Mouse (Mus musculus): ENCODE results near the gene Ifngr1. TPM values are rescaled to one million over a fixed set of nuclear protein-coding genes. Genes with fewer than 3 reads are reported as not detected.

The Ifngr1 gene
- 23.7 and 26.2 TPM in 2 replicates for polyA plus RNA-seq (2014; fragmentation: Nextera tagmentation; extraction: Ambion mirVana)

DNA sequence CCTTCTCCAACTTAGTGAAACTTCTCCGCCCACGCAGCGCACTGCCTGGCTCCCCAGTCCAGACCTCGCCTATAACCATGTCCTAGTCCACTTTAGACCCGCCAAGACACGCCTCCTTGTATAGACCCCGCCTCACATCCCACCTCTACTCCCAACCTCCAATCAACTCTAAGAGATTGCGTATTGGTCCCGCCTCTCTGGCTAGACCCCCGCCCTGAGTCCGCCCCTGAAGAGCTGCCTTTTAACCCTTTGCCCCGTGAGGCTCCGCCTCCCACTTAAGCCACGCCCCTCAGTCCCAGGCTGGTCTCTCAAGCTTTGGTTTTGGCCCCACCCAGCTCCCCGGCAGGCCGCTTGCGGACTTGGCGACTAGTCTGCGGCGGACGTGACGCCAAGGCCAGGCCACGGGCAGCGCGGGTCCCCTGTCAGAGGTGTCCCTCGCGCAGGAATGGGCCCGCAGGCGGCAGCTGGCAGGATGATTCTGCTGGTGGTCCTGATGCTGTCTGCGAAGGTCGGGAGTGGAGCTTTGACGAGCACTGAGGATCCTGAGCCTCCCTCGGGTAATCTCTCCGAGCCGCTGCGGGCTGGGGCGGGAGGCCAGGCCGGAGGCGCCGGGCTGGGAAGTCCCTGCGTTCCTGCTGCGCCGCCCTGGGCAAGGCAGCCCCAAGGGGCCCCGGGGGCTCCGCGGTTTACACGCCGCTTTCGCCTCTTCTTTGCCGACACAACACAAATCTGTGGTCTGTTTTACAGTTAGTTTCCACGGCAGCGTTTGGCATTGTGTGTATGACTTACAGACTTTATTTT is at the start of gene Ifngr1:
Gene Ifngr1, plus strand, starts transcription at position 309 of the 801 bp plus-strand sequence.
- Histone ChIP-seq H3K27ac (ENCODE audit: low read depth, low read length) (no peak within 1 kb of the TSS), H3K4me2 (ENCODE audit: low read depth, low read length, severe bottlenecking) (peak within 1 kb of the TSS; percentile 50), H3K4me1 (replicated peaks; ENCODE audit: control insufficient read depth, insufficient read depth, low read length) (no peaks in the 10 kb centered on the region), H3K36me3 (ENCODE audit: control insufficient read depth, insufficient read depth, low read length) (no peaks in the 10 kb centered on the region), H3K27me3 (ENCODE audit: control insufficient read depth, insufficient read depth, low read length) (no peaks in the 10 kb centered on the region), H3K9me3 (ENCODE audit: control insufficient read depth, low read length) (no peaks in the 10 kb centered on the region), H3K4me3 (ENCODE audit: low read depth, low read length) (peak within 1 kb of the TSS; percentile 55), H3K9ac (ENCODE audit: low read length) (peak within 1 kb of the TSS; percentile 76)
- peak; percentile 96 for DNase-seq (ENCODE audit: low spot score)
- under 1% methylated on average over 52 of the region's 52 CpGs for WGBS
- ATAC-seq (replicated peaks; ENCODE audit: low FRiP score): peak; percentile 99

DNA sequence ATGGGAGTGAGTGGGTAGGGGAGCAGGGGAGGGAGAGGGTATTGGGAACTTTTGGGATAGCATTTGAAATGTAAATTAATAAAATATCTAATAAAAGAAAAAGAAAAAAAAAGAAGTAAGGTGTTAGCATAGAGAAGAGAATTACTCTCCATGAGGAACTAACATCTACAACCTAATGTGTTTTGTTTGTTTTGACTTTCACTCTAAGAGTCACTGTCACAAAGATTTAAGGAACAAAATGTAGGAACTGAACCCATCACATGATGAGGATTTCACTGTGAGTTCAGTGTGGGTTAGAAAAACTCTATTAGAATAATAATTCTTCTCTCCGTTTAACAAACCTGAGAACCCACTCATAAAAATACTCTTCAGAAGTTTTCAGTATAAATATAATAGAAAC is 44.9 kb upstream of the Ifngr1 start:
- Histone ChIP-seq H3K4me2 (ENCODE audit: low read depth, low read length, severe bottlenecking) (no peak overlapping the region), H3K9me3 (ENCODE audit: control insufficient read depth, low read length) (no peaks in the 10 kb centered on the region), H3K27ac (ENCODE audit: low read depth, low read length) (no peak overlapping the region), H3K9ac (ENCODE audit: low read length) (no peak overlapping the region), H3K4me3 (ENCODE audit: low read depth, low read length) (no peak overlapping the region), H3K36me3 (ENCODE audit: control insufficient read depth, insufficient read depth, low read length) (no peaks in the 10 kb centered on the region), H3K27me3 (ENCODE audit: control insufficient read depth, insufficient read depth, low read length) (no peaks in the 10 kb centered on the region), H3K4me1 (replicated peaks; ENCODE audit: control insufficient read depth, insufficient read depth, low read length) (no peaks in the 10 kb centered on the region)
- DNase-seq (ENCODE audit: low spot score) (no peak), ATAC-seq (replicated peaks; ENCODE audit: low FRiP score) (no peak)
- 95% methylated on average over 1 of the region's 1 CpGs for WGBS

DNA sequence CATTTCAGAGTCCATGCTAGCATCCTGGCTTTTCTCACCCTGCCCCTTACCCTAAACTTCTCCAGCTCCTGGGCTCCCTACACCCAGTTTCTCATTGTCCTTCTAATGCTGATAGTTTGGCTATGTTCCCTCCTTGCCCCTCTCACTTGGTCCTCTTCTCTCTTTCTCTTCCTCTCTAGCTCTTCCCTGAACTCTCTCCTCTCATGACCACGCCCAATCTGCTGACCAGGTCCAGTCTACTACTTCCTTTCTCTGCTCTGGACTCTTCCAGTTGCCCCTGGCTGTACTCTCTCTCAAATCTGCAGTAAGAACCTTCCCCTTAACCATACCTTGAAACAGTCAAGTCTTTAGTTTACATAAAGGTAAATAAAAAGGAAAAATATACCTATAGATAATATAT is 43.7 kb upstream of the Ifngr1 start:
- Histone ChIP-seq H3K27me3 (ENCODE audit: control insufficient read depth, insufficient read depth, low read length) (no peaks in the 10 kb centered on the region), H3K4me2 (ENCODE audit: low read depth, low read length, severe bottlenecking) (no peak overlapping the region), H3K4me1 (replicated peaks; ENCODE audit: control insufficient read depth, insufficient read depth, low read length) (no peaks in the 10 kb centered on the region), H3K9ac (ENCODE audit: low read length) (no peak overlapping the region), H3K9me3 (ENCODE audit: control insufficient read depth, low read length) (no peaks in the 10 kb centered on the region), H3K27ac (ENCODE audit: low read depth, low read length) (no peak overlapping the region), H3K4me3 (ENCODE audit: low read depth, low read length) (no peak overlapping the region), H3K36me3 (ENCODE audit: control insufficient read depth, insufficient read depth, low read length) (no peaks in the 10 kb centered on the region)
- DNase-seq (ENCODE audit: low spot score): no peak
- 85% methylated on average over 1 of the region's 1 CpGs for WGBS
- ATAC-seq (replicated peaks; ENCODE audit: low FRiP score): no peak

DNA sequence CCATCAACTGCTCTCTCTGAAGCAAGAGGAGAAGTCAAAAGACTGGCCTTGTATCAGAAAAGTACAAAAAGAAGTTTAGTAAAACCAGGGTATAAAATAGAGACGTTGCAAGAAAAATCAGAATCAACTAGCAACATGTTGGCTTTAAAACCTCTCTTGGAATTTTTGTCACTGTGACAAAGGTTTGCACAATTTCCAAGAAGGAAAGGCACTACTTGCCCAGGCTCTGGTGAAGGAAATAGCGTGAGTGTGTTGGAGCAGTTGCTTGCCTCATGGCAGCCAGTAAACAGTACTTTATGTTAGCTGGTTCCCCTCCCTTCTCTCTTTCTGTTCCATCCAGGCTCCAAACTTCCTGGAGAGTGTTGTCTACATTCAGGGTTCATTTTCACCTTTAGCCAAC is 43.3 kb upstream of the Ifngr1 start:
- Histone ChIP-seq H3K9me3 (ENCODE audit: control insufficient read depth, low read length) (no peaks in the 10 kb centered on the region), H3K9ac (ENCODE audit: low read length) (no peak overlapping the region), H3K4me3 (ENCODE audit: low read depth, low read length) (no peak overlapping the region), H3K27ac (ENCODE audit: low read depth, low read length) (no peak overlapping the region), H3K36me3 (ENCODE audit: control insufficient read depth, insufficient read depth, low read length) (no peaks in the 10 kb centered on the region), H3K4me1 (replicated peaks; ENCODE audit: control insufficient read depth, insufficient read depth, low read length) (no peaks in the 10 kb centered on the region), H3K27me3 (ENCODE audit: control insufficient read depth, insufficient read depth, low read length) (no peaks in the 10 kb centered on the region), H3K4me2 (ENCODE audit: low read depth, low read length, severe bottlenecking) (no peak overlapping the region)
- no peak for ATAC-seq (replicated peaks; ENCODE audit: low FRiP score)
- no peak for DNase-seq (ENCODE audit: low spot score)
- 92% methylated on average over 2 of the region's 2 CpGs for WGBS

DNA sequence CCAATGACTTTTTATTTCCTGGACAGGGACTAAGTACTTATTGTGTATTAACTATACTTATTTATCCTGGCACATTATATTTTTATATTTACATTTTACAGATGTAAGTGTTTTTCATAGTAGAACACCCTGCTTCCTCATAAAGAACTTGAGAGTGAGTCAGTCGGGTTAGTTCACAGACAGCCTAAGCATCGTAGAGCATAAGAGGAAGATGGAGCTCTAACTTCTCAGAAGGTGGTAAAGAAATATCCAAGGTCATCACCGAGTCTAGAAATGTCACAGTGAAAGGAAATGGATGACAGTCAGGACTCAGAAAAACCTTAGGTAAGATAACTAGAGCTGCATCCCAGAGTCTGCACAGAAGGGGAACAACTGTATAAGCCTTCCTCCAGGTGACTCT is 40.2 kb upstream of the Ifngr1 start:
- DNase-seq (ENCODE audit: low spot score) (no peak), ATAC-seq (replicated peaks; ENCODE audit: low FRiP score) (no peak)
- Histone ChIP-seq H3K4me3 (ENCODE audit: low read depth, low read length) (no peak overlapping the region), H3K36me3 (ENCODE audit: control insufficient read depth, insufficient read depth, low read length) (no peaks in the 10 kb centered on the region), H3K4me2 (ENCODE audit: low read depth, low read length, severe bottlenecking) (no peak overlapping the region), H3K9me3 (ENCODE audit: control insufficient read depth, low read length) (no peaks in the 10 kb centered on the region), H3K27me3 (ENCODE audit: control insufficient read depth, insufficient read depth, low read length) (no peaks in the 10 kb centered on the region), H3K27ac (ENCODE audit: low read depth, low read length) (no peak overlapping the region), H3K4me1 (replicated peaks; ENCODE audit: control insufficient read depth, insufficient read depth, low read length) (no peaks in the 10 kb centered on the region), H3K9ac (ENCODE audit: low read length) (no peak overlapping the region)
- 94% methylated on average over 3 of the region's 3 CpGs for WGBS

DNA sequence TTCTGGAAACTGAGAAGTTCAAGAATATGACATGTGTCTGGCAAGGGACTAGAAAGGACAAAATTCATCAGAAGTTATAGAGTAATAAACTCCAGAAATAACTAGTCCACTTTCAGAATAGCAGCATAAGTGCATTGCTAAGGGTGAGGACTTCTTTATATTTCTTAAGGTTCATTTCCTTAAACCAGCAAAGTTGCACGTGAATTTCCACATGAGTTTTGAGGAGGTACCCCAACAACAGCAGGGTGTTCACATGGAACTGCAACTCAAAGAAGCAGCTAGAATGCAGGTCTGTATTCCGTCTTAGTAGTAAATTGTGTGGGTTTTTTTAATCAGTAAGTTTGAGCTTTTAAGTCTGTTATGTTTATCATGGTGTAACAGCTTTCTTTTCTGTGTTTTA is 37.9 kb upstream of the Ifngr1 start:
- H3K27ac ChIP-seq (ENCODE audit: low read depth, low read length): no peak overlapping the region
- no peak for ATAC-seq (replicated peaks; ENCODE audit: low FRiP score)
- H3K4me1 ChIP-seq (replicated peaks; ENCODE audit: control insufficient read depth, insufficient read depth, low read length): no peaks in the 10 kb centered on the region
- no peak for DNase-seq (ENCODE audit: low spot score)
- no peak overlapping the region for H3K4me2 ChIP-seq (ENCODE audit: low read depth, low read length, severe bottlenecking)
- no peak overlapping the region for H3K4me3 ChIP-seq (ENCODE audit: low read depth, low read length)
- H3K9me3 ChIP-seq (ENCODE audit: control insufficient read depth, low read length): no peaks in the 10 kb centered on the region
- H3K27me3 ChIP-seq (ENCODE audit: control insufficient read depth, insufficient read depth, low read length): no peaks in the 10 kb centered on the region
- H3K9ac ChIP-seq (ENCODE audit: low read length): no peak overlapping the region
- no peaks in the 10 kb centered on the region for H3K36me3 ChIP-seq (ENCODE audit: control insufficient read depth, insufficient read depth, low read length)
- WGBS: 85% methylated on average over 2 of the region's 2 CpGs

DNA sequence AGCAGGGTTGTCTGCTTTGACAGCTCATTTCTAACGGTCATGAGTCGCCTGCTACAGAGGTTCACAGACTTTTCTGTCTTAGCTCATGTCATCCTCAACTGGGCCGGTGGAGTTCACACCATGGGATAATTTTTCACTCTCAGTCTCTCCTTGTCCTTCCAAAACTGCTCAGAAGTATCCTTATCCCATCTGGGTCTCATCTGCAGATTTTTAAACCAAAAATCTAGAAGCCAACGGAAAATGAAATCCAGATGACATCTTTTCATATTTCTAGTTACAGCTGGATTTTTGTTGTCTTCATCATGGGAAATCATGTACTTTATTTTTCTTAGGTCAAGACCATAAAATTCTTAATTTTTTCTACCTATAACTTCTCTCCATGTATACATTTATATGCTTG is 34.1 kb upstream of the Ifngr1 start:
- no peak overlapping the region for H3K27ac ChIP-seq (ENCODE audit: low read depth, low read length)
- H3K9me3 ChIP-seq (ENCODE audit: control insufficient read depth, low read length): no peaks in the 10 kb centered on the region
- WGBS: 82% methylated on average over 4 of the region's 4 CpGs
- H3K4me2 ChIP-seq (ENCODE audit: low read depth, low read length, severe bottlenecking): no peak overlapping the region
- no peaks in the 10 kb centered on the region for H3K4me1 ChIP-seq (replicated peaks; ENCODE audit: control insufficient read depth, insufficient read depth, low read length)
- no peak for ATAC-seq (replicated peaks; ENCODE audit: low FRiP score)
- no peaks in the 10 kb centered on the region for H3K36me3 ChIP-seq (ENCODE audit: control insufficient read depth, insufficient read depth, low read length)
- no peaks in the 10 kb centered on the region for H3K27me3 ChIP-seq (ENCODE audit: control insufficient read depth, insufficient read depth, low read length)
- no peak overlapping the region for H3K9ac ChIP-seq (ENCODE audit: low read length)
- no peak for DNase-seq (ENCODE audit: low spot score)
- no peak overlapping the region for H3K4me3 ChIP-seq (ENCODE audit: low read depth, low read length)

DNA sequence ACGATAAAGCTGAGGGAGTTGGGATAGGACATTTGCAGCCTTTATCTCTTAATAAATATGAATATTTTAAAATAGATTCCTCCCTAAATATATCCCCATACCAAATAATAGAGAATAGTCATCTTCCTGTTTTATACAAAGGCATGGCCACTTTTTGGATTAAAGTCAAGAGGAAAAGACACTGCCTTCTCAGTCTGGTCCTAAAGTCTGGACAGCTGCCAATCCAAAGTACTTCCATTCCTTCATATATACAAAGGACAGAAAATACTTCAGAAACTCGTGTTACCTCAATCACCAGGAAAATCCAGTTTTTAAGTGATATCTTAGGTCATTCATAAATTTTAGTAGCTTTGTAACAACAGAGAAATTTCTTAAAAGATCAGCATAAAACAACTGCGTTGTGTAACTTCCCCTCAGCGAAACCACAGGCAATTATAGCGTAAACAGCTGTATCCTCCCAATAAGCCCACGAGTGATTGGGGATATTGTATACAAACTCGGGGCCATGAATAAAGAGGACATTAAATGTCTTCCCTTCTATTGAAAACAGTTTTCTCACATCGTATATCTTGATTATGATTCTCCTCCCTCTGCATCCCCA is 32.1 kb upstream of the Ifngr1 start:
- H3K27me3 ChIP-seq (ENCODE audit: control insufficient read depth, insufficient read depth, low read length): no peaks in the 10 kb centered on the region
- WGBS: 87% methylated on average over 8 of the region's 8 CpGs
- H3K9me3 ChIP-seq (ENCODE audit: control insufficient read depth, low read length): peaks cover 2% of the 10 kb centered on the region; the same call in 1 of the 2 replicates

DNA sequence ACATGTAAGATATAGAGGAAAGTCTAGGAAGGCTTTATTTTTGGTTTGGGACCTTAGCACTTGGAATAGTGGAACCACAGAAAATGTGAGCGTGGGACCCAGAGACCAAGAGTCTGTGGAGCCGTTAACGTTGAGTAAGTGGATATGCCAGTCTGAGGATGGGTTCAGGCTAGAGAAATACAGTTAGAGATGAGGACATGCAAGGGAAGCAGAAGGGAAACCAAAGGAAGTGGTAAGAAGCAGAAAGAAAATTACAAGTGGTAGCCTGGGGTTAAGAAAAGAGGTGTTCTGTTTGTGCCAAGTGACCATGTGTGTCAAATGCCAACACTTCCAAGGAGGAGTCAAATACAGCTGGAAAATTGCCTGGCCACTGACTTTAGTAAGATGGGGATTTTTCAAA is 29.2 kb upstream of the Ifngr1 start:
- no peaks in the 10 kb centered on the region for H3K36me3 ChIP-seq (ENCODE audit: control insufficient read depth, insufficient read depth, low read length)
- H3K4me1 ChIP-seq (replicated peaks; ENCODE audit: control insufficient read depth, insufficient read depth, low read length): no peaks in the 10 kb centered on the region
- H3K9me3 ChIP-seq (ENCODE audit: control insufficient read depth, low read length): peaks cover 2% of the 10 kb centered on the region; the same call in 1 of the 2 replicates
- 94% methylated on average over 3 of the region's 3 CpGs for WGBS
- no peak overlapping the region for H3K27ac ChIP-seq (ENCODE audit: low read depth, low read length)
- no peaks in the 10 kb centered on the region for H3K27me3 ChIP-seq (ENCODE audit: control insufficient read depth, insufficient read depth, low read length)
- H3K4me2 ChIP-seq (ENCODE audit: low read depth, low read length, severe bottlenecking): no peak overlapping the region
- H3K9ac ChIP-seq (ENCODE audit: low read length): no peak overlapping the region
- no peak for ATAC-seq (replicated peaks; ENCODE audit: low FRiP score)
- no peak overlapping the region for H3K4me3 ChIP-seq (ENCODE audit: low read depth, low read length)
- no peak for DNase-seq (ENCODE audit: low spot score)

More for the DNA sequence above, 32.1 kb upstream of the Ifngr1 start:
- Histone ChIP-seq H3K36me3 (ENCODE audit: control insufficient read depth, insufficient read depth, low read length) (no peaks in the 10 kb centered on the region), H3K27ac (ENCODE audit: low read depth, low read length) (no peak overlapping the region), H3K4me1 (replicated peaks; ENCODE audit: control insufficient read depth, insufficient read depth, low read length) (no peaks in the 10 kb centered on the region), H3K9ac (ENCODE audit: low read length) (no peak overlapping the region), H3K4me3 (ENCODE audit: low read depth, low read length) (no peak overlapping the region), H3K4me2 (ENCODE audit: low read depth, low read length, severe bottlenecking) (no peak overlapping the region)
- DNase-seq (ENCODE audit: low spot score) (no peak), ATAC-seq (replicated peaks; ENCODE audit: low FRiP score) (no peak)

Measured in forebrain, embryonic 11.5 days (tissue).